Mouse (Mus musculus): ENCODE results near the gene Dgka. TPM values are rescaled to one million over a fixed set of nuclear protein-coding genes. Genes with fewer than 3 reads are reported as not detected.
A peak's percentile ranks its signal among the peaks of the same experiment; 100 is the strongest.
"Not testable (repeated sequence)": the region's sequence is repeated elsewhere in the genome, so short reads cannot be mapped to it uniquely, and the experiment has no call there.

The Dgka gene
- total RNA-seq, 2 experiments from 2014 or later, result 8.8 to 9.7 TPM

DNA sequence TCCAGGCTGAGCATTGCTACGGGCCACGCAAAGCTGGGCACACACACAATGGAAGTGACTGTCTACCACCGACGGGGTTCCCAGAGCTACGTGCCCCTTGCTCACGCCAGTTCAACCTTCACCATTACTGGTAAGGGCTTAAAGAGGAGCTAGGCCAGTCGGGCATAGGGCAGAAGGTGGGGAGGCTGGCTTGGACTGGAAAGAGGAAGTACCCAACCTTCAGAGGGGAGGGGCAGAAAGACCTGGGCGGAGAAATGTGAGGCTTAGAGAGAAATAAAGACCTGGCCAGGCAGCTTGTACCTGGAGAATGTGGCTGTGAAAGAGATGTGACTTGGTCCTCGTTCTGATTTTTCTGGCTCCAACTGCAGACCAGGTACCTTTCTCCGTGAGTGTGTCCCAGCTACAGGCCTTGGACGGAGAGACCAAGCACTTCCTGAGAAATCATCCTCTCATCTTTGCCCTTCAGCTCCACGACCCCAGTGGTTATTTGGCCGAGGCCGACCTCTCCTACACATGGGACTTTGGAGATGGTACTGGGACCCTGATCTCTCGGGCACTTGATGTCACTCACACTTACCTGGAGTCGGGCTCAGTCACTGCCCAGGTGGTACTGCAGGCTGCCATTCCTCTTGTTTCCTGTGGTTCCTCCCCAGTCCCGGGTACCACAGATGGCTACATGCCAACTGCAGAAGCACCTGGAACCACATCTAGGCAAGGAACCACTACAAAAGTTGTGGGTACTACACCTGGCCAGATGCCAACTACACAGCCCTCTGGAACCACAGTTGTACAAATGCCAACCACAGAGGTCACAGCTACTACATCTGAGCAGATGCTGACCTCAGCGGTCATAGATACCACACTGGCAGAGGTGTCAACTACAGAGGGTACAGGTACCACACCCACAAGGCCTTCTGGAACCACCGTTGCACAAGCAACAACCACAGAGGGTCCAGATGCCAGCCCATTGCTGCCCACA, 28.8 kb downstream of the Dgka start:
- no peak for DNase-seq
- intact Hi-C loops (cut with DNase I), result no loop called here
- Histone ChIP-seq H3K27ac (no peak overlapping the region), H3K4me3 (no peak overlapping the region)
- TF ChIP-seq CTCF (IDR thresholded peaks at IDR 0.05), result no peak

DNA sequence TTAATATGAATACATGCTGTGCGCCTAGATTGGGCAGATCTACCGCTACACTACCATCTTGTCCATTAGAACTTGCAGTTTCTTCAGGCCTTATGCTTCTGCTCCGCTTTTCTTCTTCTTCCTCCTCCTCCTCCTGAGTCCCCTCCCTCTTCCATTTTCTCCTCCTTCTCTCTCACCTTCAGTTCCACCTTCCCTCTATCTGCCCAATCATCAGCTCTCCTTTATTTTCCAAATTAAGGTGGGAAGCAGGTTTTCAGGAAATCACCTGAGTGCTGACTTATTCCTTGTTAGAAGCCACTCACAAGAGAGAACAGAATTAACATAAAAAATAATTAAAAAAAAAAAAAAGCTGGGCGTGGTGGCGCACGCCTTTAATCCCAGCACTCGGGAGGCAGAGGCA, 33.3 kb downstream of the Dgka start:
- DNase-seq; intact Hi-C loops (cut with DNase I); H3K4me3 ChIP-seq; H3K27ac ChIP-seq: not testable (repeated sequence)

DNA sequence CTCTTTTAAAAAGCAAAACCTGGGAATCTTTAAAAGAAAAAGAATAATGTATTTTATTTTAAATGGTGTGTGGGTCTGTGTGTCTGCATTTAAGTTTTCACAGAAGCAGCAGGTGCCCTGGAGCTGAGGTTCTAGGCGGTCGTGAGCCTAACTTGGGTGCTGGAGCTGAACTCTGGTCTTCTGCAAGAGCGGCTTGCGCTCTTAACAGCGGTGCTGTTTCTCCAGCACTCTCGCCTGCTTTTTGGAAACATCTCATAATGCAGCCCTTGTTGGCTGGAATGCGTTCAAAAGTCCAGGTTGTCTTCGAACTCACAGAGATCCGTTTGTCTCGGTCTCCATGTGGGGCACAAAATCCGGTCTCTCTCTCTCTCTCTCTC, 39.4 kb downstream of the Dgka start:
- Histone ChIP-seq H3K4me3 (peak overlapping the region; percentile 90), H3K27ac (peak overlapping the region; percentile 93)
- TF ChIP-seq CTCF (IDR thresholded peaks at IDR 0.05), result no peak
- intact Hi-C loops (cut with DNase I), result loop anchor here (2.0 kb wide), 1 partner anchor 37 kb away; no protein-coding TSS in a partner anchor
- DNase-seq, result peak; percentile 30

DNA sequence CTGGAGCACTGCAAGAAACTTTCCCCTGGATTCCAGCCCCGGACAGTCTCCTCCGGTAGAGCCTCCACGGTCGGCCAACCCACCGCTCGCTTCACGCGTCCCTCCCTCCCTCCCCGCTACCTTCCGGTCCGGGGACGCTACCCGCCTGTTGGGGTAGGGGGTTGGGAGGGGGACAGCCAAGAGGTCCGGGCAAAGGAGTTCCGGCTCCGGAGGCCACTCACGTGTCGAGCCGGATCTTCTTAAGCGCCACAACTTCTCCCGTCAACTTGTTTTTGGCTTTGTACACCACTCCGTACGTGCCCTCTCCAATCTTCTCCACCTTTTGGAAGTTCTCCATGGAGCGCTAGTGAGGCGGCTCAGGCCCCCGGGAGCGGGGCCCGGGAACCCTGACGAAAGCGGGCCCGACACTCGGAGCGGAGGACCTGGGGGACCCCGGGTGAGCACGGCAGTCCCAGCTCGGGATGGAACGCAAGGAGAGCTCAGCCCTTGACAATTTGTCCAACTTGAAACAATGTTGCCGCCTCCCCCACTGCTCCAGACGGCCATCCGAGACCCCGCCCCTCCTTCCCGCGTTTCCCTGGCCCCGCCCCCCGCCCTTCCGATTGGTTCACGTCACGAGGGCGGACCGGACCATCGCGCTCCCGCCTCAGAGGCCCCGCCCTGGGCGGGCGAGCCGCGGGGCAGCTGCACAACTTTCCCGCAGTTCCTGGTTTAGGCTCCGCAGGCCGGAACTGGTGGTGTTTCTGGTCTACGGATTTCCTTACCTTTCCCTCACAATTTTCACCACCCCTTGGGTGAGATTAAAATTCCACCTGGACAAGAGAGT, 40.0 kb downstream of the Dgka start, which contains the start of gene Cdk2:
Gene Cdk2 (minus strand): TSS at position 541 of the 826 bp plus-strand sequence.
- peak within 1 kb of the TSS; percentile 90 for H3K4me3 ChIP-seq
- intact Hi-C loops (cut with DNase I), result loop anchor here (2.0 kb wide), 1 partner anchor 38 kb away; no protein-coding TSS in a partner anchor
- H3K27ac ChIP-seq, result peak within 1 kb of the TSS; percentile 93
- DNase-seq, result peak; percentile 96
- no peak for TF ChIP-seq CTCF (IDR thresholded peaks at IDR 0.05)

DNA sequence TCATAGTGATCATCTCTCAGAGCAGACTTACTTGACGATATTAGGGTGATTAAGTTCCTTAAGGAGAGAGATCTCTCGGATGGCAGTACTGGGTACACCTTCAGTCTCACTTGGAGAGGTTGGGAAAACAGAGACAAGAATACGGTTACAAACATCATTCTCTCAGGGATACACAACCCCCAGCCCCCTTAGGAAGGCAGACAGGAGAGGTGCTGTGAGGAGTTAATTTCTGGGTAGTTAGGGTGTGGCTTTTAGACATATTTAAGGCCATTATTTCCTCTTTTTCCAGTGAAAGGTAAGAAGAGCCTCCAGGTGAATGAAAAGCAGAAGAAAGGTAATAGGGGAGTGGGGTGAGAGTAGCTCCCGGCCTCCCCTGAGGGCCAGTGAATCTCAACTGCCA, 40.8 kb downstream of the Dgka start, which contains the start of gene Pmel:
Gene Pmel (plus strand): TSS at position 301 of the 400 bp plus-strand sequence.
- TF ChIP-seq CTCF (IDR thresholded peaks at IDR 0.05), result no peak
- no peak for DNase-seq
- Histone ChIP-seq H3K27ac (peak within 1 kb of the TSS; percentile 93), H3K4me3 (peak within 1 kb of the TSS; percentile 90)
- intact Hi-C loops (cut with DNase I), result loop anchor here (2.0 kb wide), 1 partner anchor 39 kb away; no protein-coding TSS in a partner anchor

DNA sequence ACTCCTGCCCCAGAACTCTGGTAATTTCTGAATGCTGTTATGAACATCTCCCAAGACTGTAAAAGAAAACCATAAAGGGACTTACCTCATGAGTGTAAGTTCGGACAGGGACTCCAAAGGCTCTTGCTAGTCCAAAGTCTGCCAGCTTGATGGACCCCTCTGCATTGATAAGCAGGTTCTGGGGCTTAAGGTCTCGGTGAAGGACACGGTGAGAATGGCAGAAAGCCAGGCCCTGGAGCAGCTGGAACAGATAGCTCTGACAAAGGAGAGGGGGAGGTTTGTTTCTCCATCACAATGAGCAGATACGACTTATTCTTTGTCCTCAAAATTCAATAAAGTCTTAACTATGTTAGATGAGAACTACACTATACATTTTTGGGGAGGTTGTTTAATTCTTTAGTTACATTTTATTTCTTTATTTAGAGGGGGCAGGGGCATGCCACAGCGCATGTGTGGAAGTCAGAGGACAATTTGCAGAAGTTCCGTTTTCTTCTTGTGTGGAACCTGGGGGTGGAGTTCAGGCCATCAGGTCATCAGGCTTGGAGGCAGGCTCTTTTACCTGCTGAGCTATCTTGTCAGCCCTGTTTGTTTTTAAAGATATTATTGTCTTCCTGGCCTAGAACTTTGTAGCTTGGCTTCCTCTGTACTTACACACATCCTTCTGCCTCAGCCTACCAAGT, 42.2 kb downstream of the Dgka start:
- no peak for DNase-seq
- Histone ChIP-seq H3K27ac (no peak overlapping the region), H3K4me3 (no peak overlapping the region)
- intact Hi-C loops (cut with DNase I), result no loop called here
- TF ChIP-seq CTCF (IDR thresholded peaks at IDR 0.05), result no peak

DNA sequence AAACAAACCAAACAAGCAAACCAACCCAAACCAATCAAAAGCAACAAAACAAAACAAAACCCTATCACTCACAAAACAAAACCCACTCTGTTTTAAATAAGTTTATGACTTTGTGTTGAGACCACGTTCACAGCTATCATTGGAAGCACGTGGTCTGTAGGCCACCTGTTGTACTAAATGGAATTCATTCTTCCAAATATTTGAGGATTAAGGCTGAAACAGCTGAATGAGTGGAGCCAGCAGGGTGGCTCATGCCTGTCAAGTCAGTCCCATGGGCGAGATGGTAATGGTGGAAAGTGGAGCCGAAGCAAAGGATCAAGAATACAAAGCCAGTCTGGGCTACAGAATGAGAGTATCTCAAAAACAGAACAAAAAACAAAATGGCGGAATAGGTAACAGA, 43.9 kb downstream of the Dgka start:
- TF ChIP-seq CTCF (IDR thresholded peaks at IDR 0.05), result no peak
- intact Hi-C loops (cut with DNase I), result no loop called here
- DNase-seq, result no peak
- no peak overlapping the region for H3K27ac ChIP-seq
- no peak overlapping the region for H3K4me3 ChIP-seq

DNA sequence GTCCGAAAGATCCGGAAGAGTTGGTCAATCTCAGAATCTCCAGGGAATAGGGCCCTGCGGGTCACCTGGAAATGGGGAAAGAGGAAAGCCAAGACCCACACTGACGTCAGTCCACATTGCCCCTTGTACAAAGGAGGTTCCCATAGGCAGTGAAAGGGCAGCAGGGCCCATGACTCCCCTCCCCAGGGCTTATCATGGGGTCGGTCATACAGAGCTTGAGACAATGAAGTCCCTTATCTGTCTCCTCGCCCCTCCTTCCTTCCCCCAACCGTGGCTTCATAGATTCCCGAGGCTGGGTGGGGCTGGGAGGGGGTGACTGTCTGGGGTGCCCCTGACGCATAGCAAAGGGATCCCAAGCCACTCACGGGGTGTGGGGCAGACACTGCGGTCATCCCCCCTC, 45.0 kb downstream of the Dgka start:
- Histone ChIP-seq H3K27ac (no peak overlapping the region), H3K4me3 (no peak overlapping the region)
- no peak for DNase-seq
- intact Hi-C loops (cut with DNase I), result no loop called here
- no peak for TF ChIP-seq CTCF (IDR thresholded peaks at IDR 0.05)

DNA sequence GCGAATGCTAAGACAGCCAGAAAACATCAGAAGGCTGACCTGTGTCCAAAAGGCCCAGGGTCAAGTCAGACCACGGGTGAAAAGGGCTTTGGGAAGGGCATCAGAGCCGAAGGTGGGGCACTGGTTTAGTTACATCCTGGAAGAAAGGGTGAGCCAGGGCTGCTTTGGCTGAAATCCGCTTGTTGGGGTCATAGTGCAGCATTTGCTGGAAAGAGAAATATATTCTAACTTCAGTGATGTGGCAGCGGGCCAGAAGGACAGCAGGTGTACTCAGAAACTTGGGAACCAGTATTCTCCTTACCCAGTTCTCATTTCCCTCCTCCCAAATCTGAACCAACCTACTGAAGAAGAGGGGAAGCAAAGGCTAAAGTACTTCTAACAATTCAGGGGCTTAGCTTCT, 45.6 kb downstream of the Dgka start:
- no peak for TF ChIP-seq CTCF (IDR thresholded peaks at IDR 0.05)
- intact Hi-C loops (cut with DNase I), result no loop called here
- no peak overlapping the region for H3K4me3 ChIP-seq
- H3K27ac ChIP-seq, result no peak overlapping the region
- no peak for DNase-seq

DNA sequence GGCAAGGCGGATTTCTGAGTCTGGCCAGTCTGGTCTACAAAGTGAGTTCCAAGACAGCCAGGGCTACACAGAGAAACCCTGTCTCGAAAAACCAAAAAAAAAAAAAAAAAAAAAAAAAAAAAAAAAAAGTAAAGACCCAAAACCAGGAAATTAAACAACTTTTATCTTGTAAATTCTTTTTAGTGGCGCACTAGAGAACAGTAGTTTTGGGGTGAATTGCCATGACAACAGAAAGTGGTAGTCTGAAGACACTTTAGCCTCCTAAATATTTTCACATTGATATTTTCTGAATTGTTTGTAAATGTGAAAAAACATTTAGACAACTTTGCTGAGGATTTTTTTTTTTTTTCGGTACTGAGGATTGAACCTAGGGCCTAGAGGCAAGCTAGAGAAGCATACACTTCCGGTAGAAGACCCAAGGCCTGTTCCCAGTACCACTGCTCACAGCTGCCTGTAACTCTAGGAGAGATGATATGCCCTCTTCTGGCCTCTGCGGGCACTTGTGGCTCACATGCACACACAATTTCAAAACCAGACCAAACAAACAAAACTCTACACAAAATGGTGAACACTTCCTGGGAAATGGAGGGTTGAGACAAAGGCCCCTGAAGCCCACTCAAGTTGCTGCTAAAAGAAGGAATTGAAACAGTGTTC, 47.5 kb downstream of the Dgka start:
- H3K27ac ChIP-seq, result peak overlapping the region; percentile 91
- intact Hi-C loops (cut with DNase I), result no loop called here
- no peak for TF ChIP-seq CTCF (IDR thresholded peaks at IDR 0.05)
- peak overlapping the region; percentile 72 for H3K4me3 ChIP-seq
- DNase-seq, result no peak

DNA sequence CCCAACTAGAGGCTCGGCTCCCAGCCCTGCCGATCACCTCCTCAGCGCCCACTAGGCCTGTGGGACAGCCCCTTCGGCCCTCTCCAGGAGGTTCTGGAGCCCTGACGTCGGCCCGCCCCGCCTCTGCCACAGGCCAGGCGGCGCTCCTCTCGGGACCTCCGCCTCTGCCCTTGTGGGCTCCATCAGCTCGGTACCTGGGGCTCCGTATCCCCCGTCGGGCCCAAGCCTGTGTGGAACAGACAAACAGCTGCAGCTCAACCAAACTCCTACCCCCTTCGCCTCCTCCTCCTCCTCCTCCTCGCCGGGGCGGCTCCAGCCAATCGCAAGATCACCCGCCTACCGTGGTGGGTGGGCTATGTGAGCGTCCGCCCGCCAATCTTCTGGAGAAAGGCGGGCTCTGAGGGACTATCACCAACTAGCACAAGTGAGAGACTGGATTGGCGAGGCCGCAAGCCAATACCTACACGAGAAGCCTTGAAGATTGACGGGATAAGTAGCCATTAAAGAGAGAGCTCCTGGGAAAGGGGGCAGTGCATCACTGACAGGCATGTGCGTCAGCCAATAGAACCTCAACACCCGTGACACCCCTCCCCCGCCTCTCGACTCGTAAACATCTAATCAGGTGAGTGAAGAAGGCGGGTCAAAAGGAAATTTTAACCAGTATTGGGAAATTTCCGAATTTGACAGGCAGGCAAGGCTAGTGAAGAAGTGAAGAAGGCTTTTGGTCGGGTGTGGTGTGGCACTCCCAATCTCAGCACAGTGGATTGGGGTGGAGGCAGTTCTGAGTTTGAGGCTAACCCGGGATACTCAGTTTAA, 48.5 kb downstream of the Dgka start, which contains the start of gene Rab5b:
Gene Rab5b (minus strand): TSS at position 273 of the 816 bp plus-strand sequence.
- H3K27ac ChIP-seq, result peak within 1 kb of the TSS; percentile 95
- no peak for TF ChIP-seq CTCF (IDR thresholded peaks at IDR 0.05)
- intact Hi-C loops (cut with DNase I), result no loop called here
- DNase-seq, result peak; percentile 99
- peak within 1 kb of the TSS; percentile 93 for H3K4me3 ChIP-seq
